Mouse (Mus musculus): ENCODE data around the gene 3830406C13Rik. TPM values are rescaled to one million over a fixed set of nuclear protein-coding genes. Genes with fewer than 3 reads are reported as not detected.

3830406C13Rik gene
- polyA plus RNA-seq, 1 experiment from 2014 or later: 29.3 TPM

DNA sequence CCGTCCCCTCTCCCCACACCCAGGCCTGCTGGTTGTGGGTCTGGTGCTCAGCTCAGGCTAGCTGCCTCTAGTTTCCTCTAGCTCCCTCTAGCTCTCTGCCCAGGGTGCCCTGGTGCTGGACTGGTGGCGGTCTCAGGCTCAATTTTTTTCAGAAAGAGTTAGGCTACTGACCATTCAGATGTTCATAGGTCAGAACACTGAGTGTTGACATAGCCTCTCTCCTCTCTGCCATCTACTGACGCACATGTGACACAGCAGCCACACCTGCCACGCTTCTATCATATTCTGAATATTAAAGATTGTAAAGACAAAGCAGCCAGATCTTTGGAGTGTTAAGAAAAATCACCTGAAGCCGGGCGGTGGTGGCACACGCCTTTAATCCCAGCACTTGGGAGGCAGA is 49.6 kb downstream of the 3830406C13Rik start:
- H3K27ac ChIP-seq (ENCODE audit: poor library complexity, severe bottlenecking): no peak overlapping the region
- ATAC-seq (ENCODE audit: insufficient number of reproducible peaks, low FRiP score): no peak
- peaks cover 53% of the 10 kb centered on the region for H3K27me3 ChIP-seq (replicated peaks)
- no peak overlapping the region for H3K4me3 ChIP-seq
- H3K36me3 ChIP-seq: no peaks in the 10 kb centered on the region
- H3K4me2 ChIP-seq: no peak overlapping the region
- H3K9ac ChIP-seq: no peak overlapping the region
- WGBS: 79% methylated on average over 7 of the region's 7 CpGs
- no peaks in the 10 kb centered on the region for H3K4me1 ChIP-seq (replicated peaks)
- no peaks in the 10 kb centered on the region for H3K9me3 ChIP-seq (replicated peaks)

DNA sequence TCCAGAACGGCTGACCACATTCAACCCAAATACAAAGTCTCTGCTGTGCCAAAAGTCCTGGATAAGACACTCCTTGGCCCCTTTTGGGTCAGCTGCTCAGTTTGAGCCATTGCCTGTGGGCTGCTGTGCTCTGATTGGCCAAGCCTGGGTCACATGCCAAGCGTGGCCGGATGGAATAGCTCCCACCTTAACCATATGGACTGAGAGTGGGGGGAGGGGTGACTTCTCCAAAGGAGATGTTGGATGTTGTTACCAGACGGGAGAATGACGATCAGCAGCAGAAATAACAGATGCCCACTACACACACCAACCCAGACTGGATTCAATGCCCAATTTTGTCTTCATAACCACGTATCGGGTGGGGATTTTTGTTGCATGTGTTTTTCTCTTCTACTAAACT is 51.0 kb downstream of the 3830406C13Rik start:
- H3K27ac ChIP-seq (ENCODE audit: poor library complexity, severe bottlenecking): no peak overlapping the region
- peaks cover 64% of the 10 kb centered on the region for H3K27me3 ChIP-seq (replicated peaks)
- no peaks in the 10 kb centered on the region for H3K36me3 ChIP-seq
- WGBS: 35% methylated on average over 7 of the region's 7 CpGs
- ATAC-seq (ENCODE audit: insufficient number of reproducible peaks, low FRiP score): no peak
- no peaks in the 10 kb centered on the region for H3K9me3 ChIP-seq (replicated peaks)
- H3K4me2 ChIP-seq: no peak overlapping the region
- H3K9ac ChIP-seq: no peak overlapping the region
- H3K4me3 ChIP-seq: no peak overlapping the region
- no peaks in the 10 kb centered on the region for H3K4me1 ChIP-seq (replicated peaks)

GRCm38 (mm10) chr14:12337421-12337997 is 53.5 kb downstream of the 3830406C13Rik start:
- no peaks in the 10 kb centered on the region for H3K36me3 ChIP-seq
- WGBS: 11% methylated on average over 8 of the region's 8 CpGs
- H3K9ac ChIP-seq: no peak overlapping the region
- H3K4me3 ChIP-seq: no peak overlapping the region
- peaks cover 13% of the 10 kb centered on the region for H3K4me1 ChIP-seq (replicated peaks)
- no peak overlapping the region for H3K27ac ChIP-seq (ENCODE audit: poor library complexity, severe bottlenecking)
- H3K27me3 ChIP-seq (replicated peaks): peaks cover 87% of the 10 kb centered on the region
- H3K4me2 ChIP-seq: no peak overlapping the region
- ATAC-seq (ENCODE audit: insufficient number of reproducible peaks, low FRiP score): no peak
- H3K9me3 ChIP-seq (replicated peaks): no peaks in the 10 kb centered on the region

- Histone ChIP-seq H3K4me1 (replicated peaks) (peaks cover 13% of the 10 kb centered on the region), H3K9ac (no peak overlapping the region), H3K27ac (ENCODE audit: poor library complexity, severe bottlenecking) (no peak overlapping the region), H3K4me3 (no peak overlapping the region), H3K9me3 (replicated peaks) (no peaks in the 10 kb centered on the region), H3K36me3 (no peaks in the 10 kb centered on the region), H3K4me2 (no peak overlapping the region), H3K27me3 (replicated peaks) (peaks cover 85% of the 10 kb centered on the region)
- 3% methylated on average over 16 of the region's 16 CpGs for WGBS
- no peak for ATAC-seq (ENCODE audit: insufficient number of reproducible peaks, low FRiP score)
Measured at GRCm38 (mm10) chr14:12337998-12338809, 54.2 kb downstream of the 3830406C13Rik start.

GRCm38 (mm10) chr14:12338811-12339565 is 55.0 kb downstream of the 3830406C13Rik start:
- no peaks in the 10 kb centered on the region for H3K36me3 ChIP-seq
- no peak for ATAC-seq (ENCODE audit: insufficient number of reproducible peaks, low FRiP score)
- no peaks in the 10 kb centered on the region for H3K9me3 ChIP-seq (replicated peaks)

DNA sequence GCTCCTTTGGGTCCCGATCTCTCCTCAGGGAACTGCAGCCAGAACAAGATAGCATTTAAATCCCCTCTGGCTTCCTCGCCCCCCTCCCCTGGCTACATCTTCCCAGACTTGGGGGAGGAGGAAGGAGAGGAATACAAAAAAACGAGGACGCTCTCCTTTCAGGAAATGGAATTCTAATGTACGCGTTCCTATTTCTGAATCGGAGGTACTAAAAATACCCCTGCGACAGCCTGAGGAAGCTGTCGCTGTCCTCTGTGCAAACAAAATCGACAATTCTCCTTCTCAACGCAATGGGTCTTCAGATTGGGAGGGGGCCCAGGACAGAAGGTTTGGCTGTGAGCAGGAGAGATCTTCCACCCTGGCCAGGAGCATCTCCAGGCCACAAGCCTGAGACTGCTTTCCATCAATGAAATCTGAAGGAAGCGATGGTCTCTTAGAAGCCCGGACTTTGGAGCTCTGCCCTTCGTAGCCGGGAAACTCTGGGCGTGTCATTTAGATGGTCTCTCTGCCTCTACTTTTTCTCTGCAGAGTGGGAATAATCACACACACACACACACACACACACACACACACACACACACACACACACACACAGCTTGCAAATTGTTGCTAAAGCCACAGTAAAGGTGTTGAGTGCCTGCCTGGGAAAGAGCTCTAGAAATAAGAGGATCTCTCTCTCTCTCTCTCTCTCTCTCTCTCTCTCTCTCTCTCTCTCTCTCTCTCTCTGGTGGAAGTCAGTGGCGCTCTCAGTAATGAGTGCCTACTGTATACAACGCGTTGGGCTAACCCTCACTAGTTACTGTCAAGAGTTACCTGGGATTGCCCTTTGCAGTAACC is 56.5 kb downstream of the 3830406C13Rik start:
- Histone ChIP-seq H3K27ac (ENCODE audit: poor library complexity, severe bottlenecking) (no peak overlapping the region), H3K4me2 (peak overlapping the region; percentile 45), H3K36me3 (no peaks in the 10 kb centered on the region), H3K9ac (no peak overlapping the region), H3K27me3 (replicated peaks) (peaks cover 88% of the 10 kb centered on the region), H3K4me3 (peak overlapping the region; percentile 23), H3K9me3 (replicated peaks) (no peaks in the 10 kb centered on the region), H3K4me1 (replicated peaks) (peaks cover 24% of the 10 kb centered on the region)
- no peak for ATAC-seq (ENCODE audit: insufficient number of reproducible peaks, low FRiP score)
- under 1% methylated on average over 19 of the region's 19 CpGs for WGBS

More at GRCm38 (mm10) chr14:12338811-12339565, 55.0 kb downstream of the 3830406C13Rik start:
- Histone ChIP-seq H3K4me1 (replicated peaks) (peaks cover 13% of the 10 kb centered on the region), H3K9ac (no peak overlapping the region), H3K27me3 (replicated peaks) (peaks cover 88% of the 10 kb centered on the region), H3K27ac (ENCODE audit: poor library complexity, severe bottlenecking) (no peak overlapping the region), H3K4me3 (no peak overlapping the region), H3K4me2 (no peak overlapping the region)
- WGBS: 1% methylated on average over 10 of the region's 10 CpGs

DNA sequence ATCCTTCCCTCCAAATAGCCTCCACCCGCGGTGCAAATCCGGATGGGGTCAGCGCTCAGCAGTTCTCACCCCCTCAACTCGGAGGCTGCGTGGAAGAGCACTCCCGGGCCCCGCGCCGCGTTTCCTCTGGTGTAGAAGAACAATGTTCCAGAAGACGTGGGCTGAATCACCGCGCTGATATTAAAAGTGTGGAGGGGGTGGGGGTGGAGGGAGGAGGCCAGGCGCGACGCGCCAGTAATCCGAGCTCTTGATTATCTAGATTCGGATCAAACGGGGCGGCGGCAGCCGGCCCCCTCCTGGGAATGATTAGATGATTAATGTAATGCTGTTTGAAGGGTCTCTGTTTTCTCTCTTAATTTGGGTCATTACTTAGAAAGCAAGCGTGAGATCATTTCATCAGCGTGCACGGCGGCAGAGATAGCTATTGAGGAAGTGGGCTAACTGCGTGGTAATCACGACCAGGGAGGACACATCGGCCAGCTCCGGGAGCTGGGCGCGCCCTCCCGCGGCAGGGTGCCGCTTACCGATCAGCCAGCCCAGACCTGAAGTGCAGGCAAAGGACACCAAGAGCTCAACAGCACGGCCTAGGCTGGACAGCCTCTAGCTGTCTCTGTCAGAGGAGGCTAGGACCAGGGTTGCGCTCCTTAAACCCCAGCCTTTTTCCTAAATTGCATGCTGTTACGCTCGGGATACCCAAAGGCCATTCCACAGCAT is 57.3 kb downstream of the 3830406C13Rik start:
- Histone ChIP-seq H3K9me3 (replicated peaks) (no peaks in the 10 kb centered on the region), H3K4me1 (replicated peaks) (peaks cover 30% of the 10 kb centered on the region), H3K27ac (ENCODE audit: poor library complexity, severe bottlenecking) (no peak overlapping the region), H3K4me3 (peak overlapping the region; percentile 23), H3K4me2 (peak overlapping the region; percentile 41), H3K36me3 (no peaks in the 10 kb centered on the region), H3K27me3 (replicated peaks) (peaks cover 88% of the 10 kb centered on the region), H3K9ac (no peak overlapping the region)
- no peak for ATAC-seq (ENCODE audit: insufficient number of reproducible peaks, low FRiP score)
- under 1% methylated on average over 42 of the region's 42 CpGs for WGBS

- Histone ChIP-seq H3K27ac (ENCODE audit: poor library complexity, severe bottlenecking) (no peak overlapping the region), H3K9ac (no peak overlapping the region), H3K36me3 (no peaks in the 10 kb centered on the region), H3K4me2 (no peak overlapping the region), H3K4me3 (no peak overlapping the region), H3K9me3 (replicated peaks) (no peaks in the 10 kb centered on the region), H3K27me3 (replicated peaks) (peaks cover 88% of the 10 kb centered on the region), H3K4me1 (replicated peaks) (peaks cover 30% of the 10 kb centered on the region)
- WGBS: 3% methylated on average over 24 of the region's 24 CpGs
- no peak for ATAC-seq (ENCODE audit: insufficient number of reproducible peaks, low FRiP score)
Measured at GRCm38 (mm10) chr14:12341789-12342457, 58.0 kb downstream of the 3830406C13Rik start.

DNA sequence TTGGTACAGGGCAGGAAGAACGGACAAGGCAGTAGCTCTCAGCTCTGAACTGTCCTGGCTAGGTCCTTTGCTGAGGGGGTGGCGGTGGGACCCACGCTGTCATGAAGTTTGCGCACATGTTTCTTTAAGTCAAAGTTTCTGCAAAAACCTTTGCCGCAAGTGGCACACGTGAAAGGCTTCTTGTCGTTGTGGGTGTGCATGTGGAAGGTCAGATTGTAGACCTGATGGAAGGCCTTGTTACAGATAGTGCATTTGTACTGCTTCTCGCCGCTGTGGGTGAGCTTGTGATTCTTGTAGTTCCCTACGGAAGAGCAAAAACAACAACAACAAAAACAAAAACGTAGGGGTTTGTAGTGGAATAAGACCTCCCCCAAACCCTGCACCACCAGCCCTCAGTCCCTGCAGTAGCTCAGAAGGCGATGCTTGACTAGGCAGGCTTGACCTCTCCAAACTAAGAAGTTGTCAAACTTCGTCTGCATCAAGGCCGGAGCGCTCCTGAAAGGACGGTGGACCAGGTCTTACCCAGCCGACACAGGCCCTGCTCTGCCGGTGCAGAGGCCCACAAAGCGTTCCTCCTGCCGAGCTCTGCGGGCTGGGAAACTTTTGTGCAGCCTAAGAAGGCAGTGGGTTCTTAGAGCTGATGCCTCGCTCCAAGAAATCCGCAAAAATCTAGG is 58.6 kb downstream of the 3830406C13Rik start:
- no peak overlapping the region for H3K4me3 ChIP-seq
- ATAC-seq (ENCODE audit: insufficient number of reproducible peaks, low FRiP score): no peak
- H3K9ac ChIP-seq: no peak overlapping the region
- H3K4me1 ChIP-seq (replicated peaks): peaks cover 30% of the 10 kb centered on the region
- WGBS: 2% methylated on average over 23 of the region's 23 CpGs
- H3K27me3 ChIP-seq (replicated peaks): peaks cover 88% of the 10 kb centered on the region
- H3K27ac ChIP-seq (ENCODE audit: poor library complexity, severe bottlenecking): no peak overlapping the region
- no peaks in the 10 kb centered on the region for H3K36me3 ChIP-seq
- H3K4me2 ChIP-seq: no peak overlapping the region
- H3K9me3 ChIP-seq (replicated peaks): no peaks in the 10 kb centered on the region
